Mouse (Mus musculus) hindbrain, embryonic 13.5 days (tissue): Measurements from ENCODE around the gene Vrk3. TPM values are rescaled to one million over a fixed set of nuclear protein-coding genes. Genes with fewer than 3 reads are reported as not detected.
"Not testable (repeated sequence)": the region's sequence is repeated elsewhere in the genome, so short reads cannot be mapped to it uniquely, and the experiment has no call there.

Source experiments
- ATAC-seq: fragments of 200-750 bp; cut with Nextera tagmentation; 2 replicates; pipeline ENCODE4 v1.8.0; 2017; ENCODE audit warnings: moderate TSS enrichment; ENCODE audit not compliant: low FRiP score
- H3K27ac ChIP-seq: fragments of 300-500 bp; sonication (generic); 2 replicates; pipeline ENCODE4 v1.5.1; 2015; ENCODE audit warnings: inconsistent platforms, mild to moderate bottlenecking, moderate library complexity
- H3K27me3 ChIP-seq: fragments of 300-500 bp; sonication (generic); 2 replicates; pipeline ENCODE4 v1.6.1; 2015; ENCODE audit warnings: mild to moderate bottlenecking, inconsistent platforms
- H3K36me3 ChIP-seq: fragments of 300-500 bp; sonication (generic); 2 replicates; pipeline ENCODE4 v1.6.1; 2015; ENCODE audit warnings: mild to moderate bottlenecking, inconsistent platforms
- H3K4me1 ChIP-seq: fragments of 300-500 bp; sonication (generic); replicated peaks from 2 replicates; pipeline ENCODE4 v1.6.1; 2015; ENCODE audit warnings: inconsistent platforms
- H3K4me2 ChIP-seq: fragments of 300-500 bp; sonication (generic); 2 replicates; pipeline ENCODE4 v1.6.1; 2015; ENCODE audit warnings: inconsistent platforms, mild to moderate bottlenecking, moderate library complexity
- H3K4me3 ChIP-seq: fragments of 300-500 bp; sonication (generic); 2 replicates; pipeline ENCODE4 v1.5.1; 2015; ENCODE audit warnings: mild to moderate bottlenecking, inconsistent platforms
- H3K9ac ChIP-seq: fragments of 300-500 bp; sonication (generic); 2 replicates; pipeline ENCODE4 v1.6.1; 2015; ENCODE audit warnings: mild to moderate bottlenecking, inconsistent platforms
- H3K9me3 ChIP-seq: fragments of 300-500 bp; sonication (generic); 2 replicates; pipeline ENCODE4 v1.6.1; 2016; ENCODE audit warnings: inconsistent platforms
- WGBS: fragments of 180-500 bp; shearing (Covaris S2); methylation state at CpG from one replicate; pipeline ENCODE4 v1.1.7; 2015; 5-methylcytosine and 5-hydroxymethylcytosine counted together
- polyA plus RNA-seq: library from polyadenylated mRNA; unstranded; fragments of >200 nt; fragmentation: Nextera tagmentation; extraction: Ambion mirVana; gene quantifications from 2 replicates; pipeline ENCODE4 v1.2.1, GENCODE M21; 2015

The Vrk3 gene
- polyA plus RNA-seq, 1 experiment from 2014 or later = 33.0 TPM

- H3K27ac ChIP-seq = no peak overlapping the region
- WGBS = 80% methylated on average over 6 of the region's 6 CpGs
- H3K9me3 ChIP-seq = no peaks in the 10 kb centered on the region; the same call in 1 of the 2 replicates
- no peak for ATAC-seq
- H3K4me2 ChIP-seq = no peak overlapping the region
- 0 out of 2 replicates have a peak, but pooled peaks cover 3% of the 10 kb centered on the region for H3K4me1 ChIP-seq
- H3K4me3 ChIP-seq = no peak overlapping the region
- no peak overlapping the region for H3K9ac ChIP-seq
- H3K27me3 ChIP-seq = 0 out of 2 replicates have a peak, but pooled peaks cover 3% of the 10 kb centered on the region
- no peaks in the 10 kb centered on the region for H3K36me3 ChIP-seq
These were observed 21.9 kb upstream of the Vrk3 start for GRCm38 (mm10) chr7:44726343-44726742.

- 70% methylated on average over 5 of the region's 5 CpGs for WGBS
- no peak for ATAC-seq
- H3K36me3 ChIP-seq = no peaks in the 10 kb centered on the region; the same call in 1 of the 2 replicates
These were observed 21.1 kb upstream of the Vrk3 start for GRCm38 (mm10) chr7:44727151-44727550.

GRCm38 (mm10) chr7:44728082-44728975, 19.9 kb upstream of the Vrk3 start:
- Histone ChIP-seq H3K4me2 (no peak overlapping the region), H3K4me1 (no peaks in the 10 kb centered on the region), H3K27ac (no peak overlapping the region), H3K4me3 (no peak overlapping the region), H3K36me3 (peaks cover 9% of the 10 kb centered on the region), H3K9ac (no peak overlapping the region), H3K9me3 (no peaks in the 10 kb centered on the region; the same call in 1 of the 2 replicates), H3K27me3 (0 out of 2 replicates have a peak, but pooled peaks cover 3% of the 10 kb centered on the region)
- WGBS = 90% methylated on average over 11 of the region's 11 CpGs
- ATAC-seq = no peak

More at GRCm38 (mm10) chr7:44727151-44727550, 21.1 kb upstream of the Vrk3 start:
- H3K4me1 ChIP-seq = 0 out of 2 replicates have a peak, but pooled peaks cover 3% of the 10 kb centered on the region
- H3K4me3 ChIP-seq = no peak overlapping the region
- no peak overlapping the region for H3K9ac ChIP-seq
- H3K27ac ChIP-seq = no peak overlapping the region
- H3K27me3 ChIP-seq = 0 out of 2 replicates have a peak, but pooled peaks cover 3% of the 10 kb centered on the region
- no peaks in the 10 kb centered on the region; the same call in 1 of the 2 replicates for H3K9me3 ChIP-seq
- H3K4me2 ChIP-seq = no peak overlapping the region

GRCm38 (mm10) chr7:44733723-44734122, 14.5 kb upstream of the Vrk3 start:
- Histone ChIP-seq H3K4me3 (no peak overlapping the region), H3K4me2 (no peak overlapping the region), H3K27ac (no peak overlapping the region), H3K27me3 (no peaks in the 10 kb centered on the region), H3K9ac (no peak overlapping the region), H3K9me3 (no peaks in the 10 kb centered on the region), H3K4me1 (no peaks in the 10 kb centered on the region), H3K36me3 (peaks cover 29% of the 10 kb centered on the region)
- 89% methylated on average over 9 of the region's 9 CpGs for WGBS
- ATAC-seq = no peak

- WGBS = 86% methylated on average over 8 of the region's 8 CpGs
- peaks cover 17% of the 10 kb centered on the region for H3K4me1 ChIP-seq
These were observed 6.9 kb upstream of the Vrk3 start for GRCm38 (mm10) chr7:44741361-44741760.

GRCm38 (mm10) chr7:44744270-44744669, 3.9 kb upstream of the Vrk3 start:
- 38% methylated on average over 9 of the region's 9 CpGs for whole genome bisulfite sequencing
- Histone ChIP-seq H3K4me1 (peaks cover 32% of the 10 kb centered on the region), H3K36me3 (no peaks in the 10 kb centered on the region), H3K4me3 (peak overlapping the region; percentile 49), H3K4me2 (peak overlapping the region; percentile 72), H3K9me3 (no peaks in the 10 kb centered on the region), H3K9ac (peak overlapping the region; percentile 74), H3K27me3 (no peaks in the 10 kb centered on the region), H3K27ac (no peak overlapping the region)
- no peak for ATAC-seq

More at GRCm38 (mm10) chr7:44741361-44741760, 6.9 kb upstream of the Vrk3 start:
- no peak overlapping the region for H3K9ac ChIP-seq
- no peaks in the 10 kb centered on the region for H3K27me3 ChIP-seq
- H3K4me2 ChIP-seq = no peak overlapping the region
- no peak overlapping the region for H3K27ac ChIP-seq
- H3K9me3 ChIP-seq = no peaks in the 10 kb centered on the region
- no peak overlapping the region for H3K4me3 ChIP-seq
- ATAC-seq = no peak
- peaks cover 8% of the 10 kb centered on the region; the same call in 1 of the 2 replicates for H3K36me3 ChIP-seq

- Histone ChIP-seq H3K9me3 (no peaks in the 10 kb centered on the region), H3K36me3 (no peaks in the 10 kb centered on the region), H3K27me3 (no peaks in the 10 kb centered on the region), H3K9ac (peak overlapping the region; percentile 74), H3K4me1 (peaks cover 36% of the 10 kb centered on the region), H3K4me3 (peak overlapping the region; percentile 49), H3K4me2 (peak overlapping the region; percentile 72), H3K27ac (peak overlapping the region; percentile 70)
- ATAC-seq = peak; percentile 57
- WGBS = under 1% methylated on average over 18 of the region's 18 CpGs
These were observed 3.1 kb upstream of the Vrk3 start for GRCm38 (mm10) chr7:44745076-44745475.

GRCm38 (mm10) chr7:44747115-44747514, 1.1 kb upstream of the Vrk3 start:
- Histone ChIP-seq H3K27me3 (no peaks in the 10 kb centered on the region), H3K4me1 (peaks cover 36% of the 10 kb centered on the region), H3K4me2 (peak overlapping the region; percentile 59; the same call in 1 of the 2 replicates), H3K4me3 (no peak overlapping the region), H3K27ac (no peak overlapping the region), H3K9me3 (no peaks in the 10 kb centered on the region), H3K9ac (no peak overlapping the region), H3K36me3 (peaks cover 2% of the 10 kb centered on the region)
- 67% methylated on average over 4 of the region's 4 CpGs for WGBS
- ATAC-seq = no peak

- H3K27ac ChIP-seq, H3K4me3 ChIP-seq, H3K4me2 ChIP-seq, H3K27me3 ChIP-seq, H3K9me3 ChIP-seq, ATAC-seq: not testable (repeated sequence)
- WGBS = 80% methylated on average over 1 of the region's 1 CpGs
- H3K9ac ChIP-seq = 0 out of 2 replicates have a peak within 1 kb of the TSS, but pooled peaks have one; percentile 24
- H3K36me3 ChIP-seq = peaks cover 39% of the 10 kb centered on the region
- H3K4me1 ChIP-seq = peaks cover 19% of the 10 kb centered on the region
These were observed 2.7 kb downstream of the Vrk3 start, which contains the start of gene Zfp473 for GRCm38 (mm10) chr7:44750950-44751349. Gene Zfp473 (minus strand): TSS chr7:44751050.

GRCm38 (mm10) chr7:44757164-44757563, 9.0 kb downstream of the Vrk3 start:
- 85% methylated on average over 2 of the region's 2 CpGs for WGBS
- Histone ChIP-seq H3K36me3 (peaks cover 96% of the 10 kb centered on the region), H3K9me3 (no peaks in the 10 kb centered on the region), H3K4me3 (no peak overlapping the region), H3K27me3 (no peaks in the 10 kb centered on the region), H3K27ac (no peak overlapping the region), H3K9ac (no peak overlapping the region), H3K4me2 (no peak overlapping the region), H3K4me1 (no peaks in the 10 kb centered on the region)
- ATAC-seq = no peak

- H3K9me3 ChIP-seq = no peaks in the 10 kb centered on the region
- no peak overlapping the region for H3K9ac ChIP-seq
- H3K27ac ChIP-seq = no peak overlapping the region
- no peaks in the 10 kb centered on the region for H3K4me1 ChIP-seq
- ATAC-seq = no peak
- peaks cover 95% of the 10 kb centered on the region for H3K36me3 ChIP-seq
- no peaks in the 10 kb centered on the region for H3K27me3 ChIP-seq
- H3K4me2 ChIP-seq = no peak overlapping the region
- H3K4me3 ChIP-seq = no peak overlapping the region
These were observed 12.2 kb downstream of the Vrk3 start for GRCm38 (mm10) chr7:44760366-44760765.

GRCm38 (mm10) chr7:44768129-44768528, 19.9 kb downstream of the Vrk3 start:
- Histone ChIP-seq H3K9ac (no peak overlapping the region), H3K9me3 (no peaks in the 10 kb centered on the region), H3K36me3 (peaks cover 91% of the 10 kb centered on the region), H3K4me2 (no peak overlapping the region), H3K4me1 (no peaks in the 10 kb centered on the region), H3K27ac (no peak overlapping the region), H3K27me3 (no peaks in the 10 kb centered on the region), H3K4me3 (no peak overlapping the region)
- WGBS = 86% methylated on average over 5 of the region's 5 CpGs
- ATAC-seq = no peak
